Mouse (Mus musculus) forebrain, embryonic 12.5 days (tissue): ENCODE measurements around the gene Acp6. TPM values are rescaled to one million over a fixed set of nuclear protein-coding genes. Genes with fewer than 3 reads are reported as not detected.

Experiments
- ATAC-seq: fragments of 200-750 bp; cut with Nextera tagmentation; 2 replicates; pipeline ENCODE4 v1.8.0; 2017; ENCODE audit warnings: moderate TSS enrichment; ENCODE audit not compliant: low FRiP score
- H3K27ac ChIP-seq: fragments of 300-500 bp; sonication (generic); 2 replicates; pipeline ENCODE4 v1.5.1; 2016; ENCODE audit warnings: mild to moderate bottlenecking
- H3K27me3 ChIP-seq: fragments of 300-500 bp; sonication (generic); 2 replicates; pipeline ENCODE4 v1.6.1; 2016; ENCODE audit warnings: mild to moderate bottlenecking
- H3K36me3 ChIP-seq: fragments of 300-500 bp; sonication (generic); replicated peaks from 2 replicates; pipeline ENCODE4 v1.6.1; 2016; ENCODE audit warnings: mild to moderate bottlenecking
- H3K4me1 ChIP-seq: fragments of 300-500 bp; sonication (generic); 2 replicates; pipeline ENCODE4 v1.6.1; 2016
- H3K4me2 ChIP-seq: fragments of 300-500 bp; sonication (generic); 2 replicates; pipeline ENCODE4 v1.6.1; 2016; ENCODE audit warnings: mild to moderate bottlenecking, moderate library complexity
- H3K4me3 ChIP-seq: fragments of 300-500 bp; sonication (generic); replicated peaks from 2 replicates; pipeline ENCODE4 v1.5.1; 2016; ENCODE audit warnings: mild to moderate bottlenecking
- H3K9ac ChIP-seq: fragments of 300-500 bp; sonication (generic); 2 replicates; pipeline ENCODE4 v1.6.1; 2016; ENCODE audit warnings: mild to moderate bottlenecking
- H3K9me3 ChIP-seq: fragments of 300-500 bp; sonication (generic); 2 replicates; pipeline ENCODE4 v1.6.1; 2016
- WGBS: fragments of 180-500 bp; shearing (Covaris S2); methylation state at CpG from one replicate; pipeline ENCODE4 v1.1.7; 2016; 5-methylcytosine and 5-hydroxymethylcytosine counted together
- polyA plus RNA-seq: library from polyadenylated mRNA; unstranded; fragments of >200 nt; fragmentation: Nextera tagmentation; extraction: Ambion mirVana; gene quantifications from 2 replicates; pipeline ENCODE4 v1.2.1, GENCODE M21; 2016

Acp6 gene
- polyA plus RNA-seq, 1 experiment from 2014 or later = 29.7 TPM

DNA sequence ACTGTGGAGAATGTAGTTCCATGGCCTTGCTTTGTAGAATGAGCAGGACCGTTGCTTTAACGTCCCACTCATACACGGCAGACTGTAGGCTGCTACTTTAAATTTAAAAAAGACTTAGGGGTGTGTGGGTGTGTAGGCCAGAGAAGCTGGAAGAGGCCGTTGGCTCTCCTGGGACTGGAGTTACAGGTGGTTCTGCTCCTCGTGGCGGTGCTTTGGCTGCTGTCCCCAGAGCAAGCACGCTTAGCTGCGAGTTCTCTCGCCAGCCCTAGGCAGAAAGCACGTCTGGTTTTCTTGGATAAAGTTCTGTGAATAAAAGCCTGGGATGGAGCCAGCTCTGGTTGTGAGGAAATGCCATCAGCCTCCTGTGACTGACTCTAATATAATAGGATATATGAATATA, 2.3 kb downstream of the Acp6 start:
- Histone ChIP-seq H3K4me3 (no peak overlapping the region), H3K4me1 (peaks cover 10% of the 10 kb centered on the region), H3K27me3 (no peaks in the 10 kb centered on the region), H3K27ac (no peak overlapping the region), H3K9ac (no peak overlapping the region), H3K4me2 (no peak overlapping the region), H3K36me3 (peaks cover 3% of the 10 kb centered on the region; the same call in 1 of the 2 replicates), H3K9me3 (no peaks in the 10 kb centered on the region)
- 75% methylated on average over 10 of the region's 10 CpGs for WGBS
- no peak for ATAC-seq

DNA sequence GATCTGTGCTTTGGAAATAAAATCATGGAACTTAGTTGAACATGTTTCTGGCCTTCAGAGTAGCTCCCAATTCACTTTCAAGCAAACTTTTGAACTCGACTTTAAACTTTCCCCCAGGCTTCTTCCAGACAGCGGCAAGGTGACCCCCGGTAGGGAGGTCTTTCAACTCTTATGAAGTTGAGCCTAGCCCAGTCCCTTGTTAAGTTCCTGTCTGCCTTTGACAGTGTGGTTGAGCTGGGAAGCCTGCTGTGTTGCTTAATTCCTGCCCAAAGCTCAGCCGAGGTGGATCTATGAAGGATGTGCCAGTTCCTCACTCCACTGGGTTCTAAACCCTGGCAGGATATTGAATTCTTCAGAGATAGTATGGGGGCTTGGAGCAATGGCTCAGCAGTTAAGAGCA, 3.2 kb downstream of the Acp6 start:
- H3K4me3 ChIP-seq = no peak overlapping the region
- H3K9me3 ChIP-seq = no peaks in the 10 kb centered on the region
- peaks cover 3% of the 10 kb centered on the region; the same call in 1 of the 2 replicates for H3K36me3 ChIP-seq
- H3K27ac ChIP-seq = no peak overlapping the region
- 52% methylated on average over 4 of the region's 4 CpGs for WGBS
- H3K27me3 ChIP-seq = no peaks in the 10 kb centered on the region
- ATAC-seq = no peak
- no peak overlapping the region for H3K4me2 ChIP-seq
- H3K4me1 ChIP-seq = peaks cover 10% of the 10 kb centered on the region
- no peak overlapping the region for H3K9ac ChIP-seq

DNA sequence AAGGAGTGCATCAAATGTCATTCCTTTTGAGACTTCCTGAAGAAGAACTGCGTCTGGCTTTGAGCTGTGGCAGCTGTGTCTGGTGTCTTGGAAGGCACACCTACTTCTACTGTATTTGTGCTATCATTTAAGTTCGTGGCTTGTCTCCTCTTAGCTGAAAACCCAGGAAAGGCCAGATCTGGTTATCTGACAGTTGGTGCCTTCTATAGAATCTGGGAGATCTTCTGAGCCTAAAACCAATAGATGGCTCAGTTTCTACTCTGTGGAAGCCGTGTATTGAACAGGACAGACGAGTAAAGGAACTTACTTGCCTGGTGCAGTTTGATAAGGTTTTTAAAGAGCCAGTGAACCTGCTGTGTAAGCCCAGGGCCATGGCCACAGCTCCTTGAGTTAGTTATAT, 5.9 kb downstream of the Acp6 start:
- WGBS = 87% methylated on average over 4 of the region's 4 CpGs
- Histone ChIP-seq H3K9ac (no peak overlapping the region), H3K4me1 (peaks cover 7% of the 10 kb centered on the region), H3K4me2 (no peak overlapping the region), H3K27me3 (no peaks in the 10 kb centered on the region), H3K27ac (no peak overlapping the region), H3K9me3 (no peaks in the 10 kb centered on the region), H3K36me3 (peaks cover 5% of the 10 kb centered on the region; the same call in 1 of the 2 replicates), H3K4me3 (no peak overlapping the region)
- ATAC-seq = no peak

- no peaks in the 10 kb centered on the region for H3K9me3 ChIP-seq
- H3K4me2 ChIP-seq = no peak overlapping the region
- no peak for ATAC-seq
- H3K4me1 ChIP-seq = no peaks in the 10 kb centered on the region
- H3K27me3 ChIP-seq = no peaks in the 10 kb centered on the region
- no peak overlapping the region for H3K9ac ChIP-seq
- H3K36me3 ChIP-seq = peaks cover 7% of the 10 kb centered on the region; the same call in 1 of the 2 replicates
- 77% methylated on average over 4 of the region's 4 CpGs for WGBS
- H3K4me3 ChIP-seq = no peak overlapping the region
- H3K27ac ChIP-seq = no peak overlapping the region
These were observed 8.5 kb downstream of the Acp6 start for GRCm38 (mm10) chr3:97167126-97167525.

- no peaks in the 10 kb centered on the region for H3K27me3 ChIP-seq
- H3K4me1 ChIP-seq = no peaks in the 10 kb centered on the region
- H3K9ac ChIP-seq = no peak overlapping the region
- H3K9me3 ChIP-seq = no peaks in the 10 kb centered on the region
- 78% methylated on average over 6 of the region's 6 CpGs for WGBS
- no peak for ATAC-seq
- peaks cover 8% of the 10 kb centered on the region; the same call in 1 of the 2 replicates for H3K36me3 ChIP-seq
- H3K4me2 ChIP-seq = no peak overlapping the region
- H3K4me3 ChIP-seq = no peak overlapping the region
- no peak overlapping the region for H3K27ac ChIP-seq
These were observed 13.0 kb downstream of the Acp6 start for GRCm38 (mm10) chr3:97171531-97171930.

GRCm38 (mm10) chr3:97172231-97172630, 13.7 kb downstream of the Acp6 start:
- no peak overlapping the region for H3K4me2 ChIP-seq
- no peak overlapping the region for H3K27ac ChIP-seq
- H3K36me3 ChIP-seq = peaks cover 8% of the 10 kb centered on the region; the same call in 1 of the 2 replicates
- 74% methylated on average over 9 of the region's 9 CpGs for WGBS
- no peaks in the 10 kb centered on the region for H3K27me3 ChIP-seq
- H3K4me1 ChIP-seq = no peaks in the 10 kb centered on the region
- ATAC-seq = no peak
- no peak overlapping the region for H3K9ac ChIP-seq
- no peaks in the 10 kb centered on the region for H3K9me3 ChIP-seq
- H3K4me3 ChIP-seq = no peak overlapping the region

GRCm38 (mm10) chr3:97172632-97173031, 14.1 kb downstream of the Acp6 start:
- Histone ChIP-seq H3K4me3 (no peak overlapping the region), H3K9ac (no peak overlapping the region), H3K27ac (no peak overlapping the region), H3K4me1 (no peaks in the 10 kb centered on the region), H3K9me3 (no peaks in the 10 kb centered on the region), H3K36me3 (peaks cover 8% of the 10 kb centered on the region; the same call in 1 of the 2 replicates), H3K27me3 (no peaks in the 10 kb centered on the region), H3K4me2 (no peak overlapping the region)
- 87% methylated on average over 5 of the region's 5 CpGs for WGBS
- ATAC-seq = no peak

DNA sequence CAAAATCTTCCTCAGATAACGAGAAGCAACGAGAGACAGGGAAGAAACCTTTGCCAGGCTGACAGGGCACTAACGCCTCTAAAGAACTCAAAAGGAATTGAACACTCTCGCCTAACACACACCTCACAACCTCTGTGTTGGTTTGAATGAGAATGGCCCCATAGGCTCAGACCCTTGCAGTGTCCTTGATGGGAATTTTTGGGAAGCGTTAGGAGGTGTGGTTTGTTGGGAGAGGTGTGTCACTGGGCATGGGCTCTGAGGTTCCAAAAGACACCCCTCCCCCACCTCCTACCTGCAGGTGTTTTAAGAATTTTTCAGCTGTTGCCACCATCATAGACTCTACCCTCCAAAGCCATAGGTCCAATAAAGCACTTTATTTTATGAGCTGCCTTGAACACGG, 20.3 kb downstream of the Acp6 start:
- no peak overlapping the region for H3K4me2 ChIP-seq
- H3K9ac ChIP-seq = no peak overlapping the region
- H3K27me3 ChIP-seq = no peaks in the 10 kb centered on the region
- no peak overlapping the region for H3K27ac ChIP-seq
- 80% methylated on average over 6 of the region's 6 CpGs for WGBS
- 0 out of 2 replicates have a peak, but pooled peaks cover 3% of the 10 kb centered on the region for H3K4me1 ChIP-seq
- no peak overlapping the region for H3K4me3 ChIP-seq
- no peaks in the 10 kb centered on the region for H3K9me3 ChIP-seq
- H3K36me3 ChIP-seq = peaks cover 4% of the 10 kb centered on the region; the same call in 1 of the 2 replicates
- ATAC-seq = no peak

GRCm38 (mm10) chr3:97180527-97180926, 21.9 kb downstream of the Acp6 start:
- Histone ChIP-seq H3K27ac (no peak overlapping the region), H3K27me3 (no peaks in the 10 kb centered on the region), H3K4me1 (0 out of 2 replicates have a peak, but pooled peaks cover 3% of the 10 kb centered on the region), H3K9ac (no peak overlapping the region), H3K4me2 (no peak overlapping the region), H3K9me3 (no peaks in the 10 kb centered on the region), H3K36me3 (no peaks in the 10 kb centered on the region; the same call in 1 of the 2 replicates), H3K4me3 (no peak overlapping the region)
- 63% methylated on average over 6 of the region's 6 CpGs for WGBS
- no peak for ATAC-seq

GRCm38 (mm10) chr3:97183810-97184209, 25.2 kb downstream of the Acp6 start:
- Histone ChIP-seq H3K4me1 (0 out of 2 replicates have a peak, but pooled peaks cover 3% of the 10 kb centered on the region), H3K4me2 (no peak overlapping the region), H3K27me3 (no peaks in the 10 kb centered on the region), H3K9me3 (no peaks in the 10 kb centered on the region), H3K4me3 (no peak overlapping the region), H3K27ac (no peak overlapping the region), H3K36me3 (no peaks in the 10 kb centered on the region), H3K9ac (no peak overlapping the region)
- 48% methylated on average over 3 of the region's 3 CpGs for WGBS
- ATAC-seq = no peak

DNA sequence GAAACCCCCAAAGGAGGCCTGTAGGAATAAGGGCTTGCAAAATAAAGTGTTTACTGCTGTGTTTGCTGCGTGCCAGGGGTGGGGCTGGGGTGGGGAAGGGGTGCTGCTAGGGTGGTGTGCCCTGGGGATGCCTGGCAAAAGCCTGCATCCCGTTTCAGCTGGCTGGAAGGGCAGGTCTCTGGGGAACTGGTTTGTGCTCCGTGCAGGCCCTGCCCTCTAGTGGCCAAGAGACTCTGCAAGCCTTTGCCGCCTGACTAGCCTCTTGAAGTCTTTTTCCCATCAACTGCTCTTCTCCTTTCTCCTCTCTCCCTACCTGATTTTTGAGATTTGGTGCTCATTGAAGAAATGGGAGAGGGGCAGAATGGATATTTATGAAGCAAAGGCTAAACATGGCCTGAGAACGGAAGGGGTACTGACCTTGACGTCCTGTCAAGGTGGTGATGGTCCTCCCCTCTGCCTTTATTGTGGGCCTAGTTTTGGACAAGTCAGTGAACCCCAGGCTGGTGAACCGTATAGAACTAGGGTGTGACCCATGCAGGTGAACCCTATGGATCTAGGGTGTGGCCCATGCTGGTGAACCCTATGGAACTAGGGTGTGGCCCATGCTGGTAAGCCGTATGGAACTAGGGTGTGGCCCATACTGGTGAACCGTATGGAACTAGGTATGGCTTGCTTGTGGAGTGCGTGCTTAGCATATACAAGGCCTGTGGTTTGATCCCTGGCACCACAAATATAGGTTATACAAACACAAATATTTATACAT, 26.7 kb downstream of the Acp6 start:
- no peaks in the 10 kb centered on the region for H3K36me3 ChIP-seq
- no peak overlapping the region for H3K9ac ChIP-seq
- H3K4me1 ChIP-seq = no peaks in the 10 kb centered on the region
- no peaks in the 10 kb centered on the region for H3K27me3 ChIP-seq
- H3K4me2 ChIP-seq = no peak overlapping the region
- H3K27ac ChIP-seq = no peak overlapping the region
- WGBS = 44% methylated on average over 10 of the region's 10 CpGs
- no peaks in the 10 kb centered on the region for H3K9me3 ChIP-seq
- H3K4me3 ChIP-seq = no peak overlapping the region
- peak; percentile 28; the same call in 1 of the 2 replicates for ATAC-seq

DNA sequence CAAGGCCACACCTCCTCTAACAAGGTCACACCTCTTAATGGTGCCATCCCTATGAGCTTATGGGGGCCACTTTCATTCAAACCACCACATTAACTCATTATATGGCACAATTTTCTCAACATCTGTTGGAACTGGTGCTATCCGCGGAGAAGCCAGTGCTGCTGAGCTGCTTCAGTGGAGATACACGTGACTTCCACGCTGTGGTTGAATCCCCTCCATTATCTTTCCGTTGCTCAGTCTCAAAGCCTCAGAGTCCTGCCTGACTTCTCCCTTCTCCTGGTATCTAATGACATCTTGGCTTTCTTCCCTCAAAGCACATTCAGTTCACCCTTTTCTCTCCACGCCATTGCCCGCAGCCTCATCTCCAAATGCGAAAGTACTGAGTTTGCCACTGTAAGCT, 38.0 kb downstream of the Acp6 start:
- Histone ChIP-seq H3K9ac (no peak overlapping the region), H3K36me3 (no peaks in the 10 kb centered on the region), H3K4me2 (no peak overlapping the region), H3K9me3 (no peaks in the 10 kb centered on the region), H3K27ac (no peak overlapping the region), H3K4me1 (peaks cover 5% of the 10 kb centered on the region; the same call in 1 of the 2 replicates), H3K4me3 (no peak overlapping the region), H3K27me3 (no peaks in the 10 kb centered on the region)
- no peak for ATAC-seq
- 89% methylated on average over 8 of the region's 8 CpGs for WGBS

DNA sequence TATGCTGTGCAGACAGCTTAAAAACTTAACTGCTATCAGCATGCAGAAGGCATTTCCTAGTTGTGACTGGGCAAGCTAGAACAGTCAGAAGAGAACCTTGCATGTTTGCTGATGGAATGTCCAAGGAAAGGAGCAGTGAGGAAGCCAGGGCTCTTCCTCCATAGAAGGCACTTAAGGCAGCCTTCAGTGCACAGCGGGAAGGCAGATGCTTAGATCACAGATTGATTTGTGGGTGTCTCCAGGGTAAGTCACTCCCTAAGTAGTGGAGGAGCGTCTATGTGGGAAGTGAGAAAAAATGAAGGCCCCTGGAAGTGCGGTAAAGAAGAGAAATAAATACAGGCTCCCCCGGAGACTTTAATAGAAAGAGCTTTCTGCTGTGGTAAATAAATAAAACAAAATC, 40.7 kb downstream of the Acp6 start:
- H3K27me3 ChIP-seq = no peaks in the 10 kb centered on the region
- H3K9me3 ChIP-seq = no peaks in the 10 kb centered on the region
- no peak overlapping the region for H3K9ac ChIP-seq
- 26% methylated on average over 4 of the region's 4 CpGs for WGBS
- peaks cover 15% of the 10 kb centered on the region for H3K36me3 ChIP-seq
- ATAC-seq = no peak
- H3K4me3 ChIP-seq = no peak overlapping the region
- H3K4me1 ChIP-seq = peaks cover 7% of the 10 kb centered on the region; the same call in 1 of the 2 replicates
- H3K27ac ChIP-seq = no peak overlapping the region
- H3K4me2 ChIP-seq = no peak overlapping the region
